Mouse (Mus musculus): ENCODE measurements around the gene Glud1. TPM values are rescaled to one million over a fixed set of nuclear protein-coding genes. Genes with fewer than 3 reads are reported as not detected.

The Glud1 gene
- polyA plus RNA-seq, 1 experiment, result 305 TPM

DNA sequence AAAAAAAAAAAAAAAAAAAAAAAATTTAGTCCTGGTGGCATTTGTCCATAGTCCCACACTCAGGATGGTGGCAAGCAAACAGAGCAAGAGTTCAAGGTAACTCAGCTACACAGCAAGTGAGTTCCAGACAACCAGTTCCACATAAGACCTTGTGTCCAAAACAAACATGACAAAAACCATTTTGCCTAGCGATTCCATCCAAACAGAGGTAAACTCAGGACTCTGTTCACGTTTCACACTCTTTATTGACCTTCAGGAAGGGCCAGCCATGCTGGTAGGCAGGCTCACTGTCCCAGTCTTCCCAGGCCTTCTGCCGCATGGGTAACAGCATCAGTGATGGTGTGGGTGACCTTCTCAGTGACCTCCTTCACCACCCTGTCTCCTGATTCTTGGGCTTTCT lies 41.1 kb downstream of the Glud1 start:
- H3K9me3 ChIP-seq (replicated peaks; ENCODE audit: control insufficient read depth, insufficient read depth, low read length, poor library complexity, severe bottlenecking), result no peaks in the 10 kb centered on the region
- no peaks in the 10 kb centered on the region for H3K27me3 ChIP-seq (ENCODE audit: control insufficient read depth, insufficient read depth, low read length, poor library complexity, severe bottlenecking)
- no peak overlapping the region for H3K9ac ChIP-seq (ENCODE audit: low read depth, poor library complexity, severe bottlenecking)
- TF ChIP-seq EP300 (IDR thresholded peaks at IDR 0.05; ENCODE audit: insufficient read depth, low read depth, low read length), result no peak
- peak overlapping the region; percentile 52; the same call in 1 of the 2 replicates for H3K27ac ChIP-seq (ENCODE audit: insufficient read depth, low read length)
- no peaks in the 10 kb centered on the region for H3K36me3 ChIP-seq (ENCODE audit: control insufficient read depth, insufficient read depth, low read length, poor library complexity, severe bottlenecking)
- H3K4me3 ChIP-seq (ENCODE audit: low read depth, low read length), result no peak overlapping the region
- peaks cover 9% of the 10 kb centered on the region for H3K4me1 ChIP-seq (ENCODE audit: control insufficient read depth, insufficient read depth, low read length)

DNA sequence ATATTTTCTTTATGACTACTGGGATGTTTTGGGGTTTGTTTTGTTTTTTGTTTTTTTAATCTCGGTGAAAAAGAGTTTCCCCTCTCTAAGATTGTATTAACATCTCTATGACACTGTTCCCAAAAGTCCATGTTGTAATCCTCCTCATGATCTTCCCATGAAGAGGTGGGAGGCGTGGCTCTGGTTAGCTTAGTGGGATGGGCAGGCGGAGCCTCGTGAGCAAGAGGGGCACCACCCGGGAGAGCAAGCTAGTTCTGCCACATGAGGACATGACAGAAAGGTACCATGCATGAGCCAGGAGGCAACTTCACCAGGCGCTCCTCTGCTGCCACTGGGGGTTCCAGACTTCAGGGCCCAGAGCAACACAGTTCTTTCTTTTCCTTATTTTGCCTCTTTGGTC lies 42.0 kb downstream of the Glud1 start:
- no peaks in the 10 kb centered on the region for H3K36me3 ChIP-seq (ENCODE audit: control insufficient read depth, insufficient read depth, low read length, poor library complexity, severe bottlenecking)
- peaks cover 10% of the 10 kb centered on the region for H3K4me1 ChIP-seq (ENCODE audit: control insufficient read depth, insufficient read depth, low read length)
- no peak overlapping the region for H3K27ac ChIP-seq (ENCODE audit: insufficient read depth, low read length)
- no peak overlapping the region for H3K4me3 ChIP-seq (ENCODE audit: low read depth, low read length)
- no peaks in the 10 kb centered on the region for H3K27me3 ChIP-seq (ENCODE audit: control insufficient read depth, insufficient read depth, low read length, poor library complexity, severe bottlenecking)
- no peaks in the 10 kb centered on the region for H3K9me3 ChIP-seq (replicated peaks; ENCODE audit: control insufficient read depth, insufficient read depth, low read length, poor library complexity, severe bottlenecking)
- no peak overlapping the region for H3K9ac ChIP-seq (ENCODE audit: low read depth, poor library complexity, severe bottlenecking)
- no peak for TF ChIP-seq POLR2A (IDR thresholded peaks at IDR 0.05; ENCODE audit: insufficient read depth, low read length)
- TF ChIP-seq EP300 (IDR thresholded peaks at IDR 0.05; ENCODE audit: insufficient read depth, low read depth, low read length), result no peak
- no peak for TF ChIP-seq CTCF (IDR thresholded peaks at IDR 0.05; ENCODE audit: low read depth, low read length)

GRCm38 (mm10) chr14:34353326-34353725 lies 42.8 kb downstream of the Glud1 start:
- no peak overlapping the region for H3K27ac ChIP-seq (ENCODE audit: insufficient read depth, low read length)
- no peaks in the 10 kb centered on the region for H3K27me3 ChIP-seq (ENCODE audit: control insufficient read depth, insufficient read depth, low read length, poor library complexity, severe bottlenecking)
- H3K9ac ChIP-seq (ENCODE audit: low read depth, poor library complexity, severe bottlenecking), result no peak overlapping the region
- no peak overlapping the region for H3K4me3 ChIP-seq (ENCODE audit: low read depth, low read length)
- no peaks in the 10 kb centered on the region for H3K9me3 ChIP-seq (replicated peaks; ENCODE audit: control insufficient read depth, insufficient read depth, low read length, poor library complexity, severe bottlenecking)
- TF ChIP-seq CTCF (IDR thresholded peaks at IDR 0.05; ENCODE audit: low read depth, low read length), result no peak
- no peak for TF ChIP-seq POLR2A (IDR thresholded peaks at IDR 0.05; ENCODE audit: insufficient read depth, low read length)
- TF ChIP-seq EP300 (IDR thresholded peaks at IDR 0.05; ENCODE audit: insufficient read depth, low read depth, low read length), result no peak
- peaks cover 13% of the 10 kb centered on the region for H3K4me1 ChIP-seq (ENCODE audit: control insufficient read depth, insufficient read depth, low read length)
- H3K36me3 ChIP-seq (ENCODE audit: control insufficient read depth, insufficient read depth, low read length, poor library complexity, severe bottlenecking), result no peaks in the 10 kb centered on the region

GRCm38 (mm10) chr14:34354456-34354855 lies 43.9 kb downstream of the Glud1 start:
- no peak overlapping the region for H3K4me3 ChIP-seq (ENCODE audit: low read depth, low read length)
- no peaks in the 10 kb centered on the region for H3K9me3 ChIP-seq (replicated peaks; ENCODE audit: control insufficient read depth, insufficient read depth, low read length, poor library complexity, severe bottlenecking)
- no peaks in the 10 kb centered on the region for H3K27me3 ChIP-seq (ENCODE audit: control insufficient read depth, insufficient read depth, low read length, poor library complexity, severe bottlenecking)
- H3K27ac ChIP-seq (ENCODE audit: insufficient read depth, low read length), result no peak overlapping the region
- H3K36me3 ChIP-seq (ENCODE audit: control insufficient read depth, insufficient read depth, low read length, poor library complexity, severe bottlenecking), result no peaks in the 10 kb centered on the region
- TF ChIP-seq POLR2A (IDR thresholded peaks at IDR 0.05; ENCODE audit: insufficient read depth, low read length) (no peak), CTCF (IDR thresholded peaks at IDR 0.05; ENCODE audit: low read depth, low read length) (no peak), EP300 (IDR thresholded peaks at IDR 0.05; ENCODE audit: insufficient read depth, low read depth, low read length) (no peak)
- peak overlapping the region; percentile 26; the same call in 1 of the 2 replicates for H3K9ac ChIP-seq (ENCODE audit: low read depth, poor library complexity, severe bottlenecking)
- peaks cover 17% of the 10 kb centered on the region for H3K4me1 ChIP-seq (ENCODE audit: control insufficient read depth, insufficient read depth, low read length)

DNA sequence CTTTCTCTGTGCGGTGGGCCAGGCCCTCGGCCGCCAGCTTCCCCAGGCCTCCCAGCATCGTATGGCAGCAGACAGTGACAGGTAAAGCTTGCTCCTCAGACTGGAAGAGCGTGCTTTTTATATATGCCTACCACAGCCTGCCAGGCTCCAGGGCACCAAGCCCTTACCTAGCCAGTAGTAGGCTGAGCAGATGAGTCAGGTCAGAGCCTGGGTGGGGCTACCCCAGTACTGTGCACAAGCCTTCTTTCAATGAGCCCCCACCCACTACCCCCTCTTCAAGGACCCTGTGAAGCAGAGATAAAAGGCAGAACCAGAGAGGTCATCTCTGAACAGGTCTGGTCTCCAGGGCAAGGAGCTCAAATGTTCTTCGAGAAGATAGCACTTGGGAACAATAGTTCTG lies 44.8 kb downstream of the Glud1 start, which contains the start of gene Fam25c:
Gene Fam25c (minus strand): TSS at position 133 of the 400 bp plus-strand sequence.
- H3K4me1 ChIP-seq (ENCODE audit: control insufficient read depth, insufficient read depth, low read length), result peaks cover 17% of the 10 kb centered on the region
- TF ChIP-seq POLR2A (IDR thresholded peaks at IDR 0.05; ENCODE audit: insufficient read depth, low read length) (no peak), EP300 (IDR thresholded peaks at IDR 0.05; ENCODE audit: insufficient read depth, low read depth, low read length) (no peak), CTCF (IDR thresholded peaks at IDR 0.05; ENCODE audit: low read depth, low read length) (no peak)
- no peak within 1 kb of the TSS for H3K4me3 ChIP-seq (ENCODE audit: low read depth, low read length)
- H3K36me3 ChIP-seq (ENCODE audit: control insufficient read depth, insufficient read depth, low read length, poor library complexity, severe bottlenecking), result no peaks in the 10 kb centered on the region
- no peak within 1 kb of the TSS for H3K27ac ChIP-seq (ENCODE audit: insufficient read depth, low read length)
- H3K9me3 ChIP-seq (replicated peaks; ENCODE audit: control insufficient read depth, insufficient read depth, low read length, poor library complexity, severe bottlenecking), result no peaks in the 10 kb centered on the region
- peak within 1 kb of the TSS; percentile 26; the same call in 1 of the 2 replicates for H3K9ac ChIP-seq (ENCODE audit: low read depth, poor library complexity, severe bottlenecking)
- H3K27me3 ChIP-seq (ENCODE audit: control insufficient read depth, insufficient read depth, low read length, poor library complexity, severe bottlenecking), result no peaks in the 10 kb centered on the region

- peaks cover 18% of the 10 kb centered on the region for H3K4me1 ChIP-seq (ENCODE audit: control insufficient read depth, insufficient read depth, low read length)
- H3K27ac ChIP-seq (ENCODE audit: insufficient read depth, low read length), result peak overlapping the region; percentile 100
- no peaks in the 10 kb centered on the region for H3K9me3 ChIP-seq (replicated peaks; ENCODE audit: control insufficient read depth, insufficient read depth, low read length, poor library complexity, severe bottlenecking)
- H3K36me3 ChIP-seq (ENCODE audit: control insufficient read depth, insufficient read depth, low read length, poor library complexity, severe bottlenecking), result no peaks in the 10 kb centered on the region
- no peak overlapping the region for H3K9ac ChIP-seq (ENCODE audit: low read depth, poor library complexity, severe bottlenecking)
- TF ChIP-seq CTCF (IDR thresholded peaks at IDR 0.05; ENCODE audit: low read depth, low read length) (no peak), EP300 (IDR thresholded peaks at IDR 0.05; ENCODE audit: insufficient read depth, low read depth, low read length) (no peak), POLR2A (IDR thresholded peaks at IDR 0.05; ENCODE audit: insufficient read depth, low read length) (no peak)
- no peak overlapping the region for H3K4me3 ChIP-seq (ENCODE audit: low read depth, low read length)
- no peaks in the 10 kb centered on the region for H3K27me3 ChIP-seq (ENCODE audit: control insufficient read depth, insufficient read depth, low read length, poor library complexity, severe bottlenecking)
These were observed 47.3 kb downstream of the Glud1 start for GRCm38 (mm10) chr14:34357671-34358455.

Measured in ES-Bruce4 (cell line).